Mouse (Mus musculus): ENCODE data around the gene 2010109A12Rik. TPM values are rescaled to one million over a fixed set of nuclear protein-coding genes. Genes with fewer than 3 reads are reported as not detected.

2010109A12Rik gene
- polyA plus RNA-seq, 1 experiment: not detected

DNA sequence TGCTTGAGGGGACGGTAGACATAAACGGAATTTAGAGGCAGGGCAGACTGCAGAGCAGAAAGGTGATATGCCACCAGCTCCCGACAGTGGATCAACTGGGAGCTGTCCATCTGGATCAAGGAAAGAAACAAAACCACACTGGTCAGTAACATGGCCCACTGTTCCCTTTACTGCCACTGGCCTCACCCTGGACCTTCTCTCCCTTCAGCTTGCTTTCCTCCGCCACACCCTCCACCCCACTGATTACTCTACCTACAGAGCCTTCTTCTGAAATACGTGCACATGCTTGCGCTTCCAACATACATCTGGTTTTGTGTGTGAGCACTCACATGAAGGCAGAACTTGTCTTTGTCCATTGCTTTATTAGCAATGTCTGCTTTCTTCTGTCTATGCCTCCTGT lies 23.0 kb upstream of the 2010109A12Rik start:
- Histone ChIP-seq H3K36me3 (ENCODE audit: control insufficient read depth) (peaks cover 87% of the 10 kb centered on the region), H3K9me3 (ENCODE audit: control insufficient read depth, low read length) (no peaks in the 10 kb centered on the region), H3K4me3 (replicated peaks) (no peak overlapping the region), H3K4me1 (ENCODE audit: control insufficient read depth) (no peaks in the 10 kb centered on the region), H3K27me3 (ENCODE audit: control insufficient read depth) (no peaks in the 10 kb centered on the region)
- TF ChIP-seq GATA1 (IDR thresholded peaks at IDR 0.05; ENCODE audit: low read length): no peak
- TF ChIP-seq TAL1 (IDR thresholded peaks at IDR 0.05; ENCODE audit: low read length): no peak

DNA sequence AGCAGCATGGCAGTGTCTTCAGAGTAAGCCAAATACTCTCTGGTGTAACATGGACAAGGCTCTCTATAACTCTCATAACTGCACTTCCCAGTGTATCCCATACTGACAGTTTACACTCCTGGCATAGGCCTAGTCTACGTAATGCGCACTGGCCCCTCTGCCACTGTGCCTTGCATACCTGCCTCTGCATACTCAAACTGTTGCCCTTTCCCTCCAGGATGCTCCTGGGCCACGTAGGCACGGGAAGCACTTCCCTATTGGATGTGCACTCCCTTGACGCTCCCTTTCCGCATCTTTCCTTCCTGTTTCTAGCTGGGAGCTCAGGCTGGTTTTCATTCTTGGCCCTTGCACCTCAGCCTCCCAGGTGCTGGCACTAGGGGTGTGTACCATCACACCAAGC lies 21.8 kb upstream of the 2010109A12Rik start:
- Histone ChIP-seq H3K36me3 (ENCODE audit: control insufficient read depth) (peaks cover 90% of the 10 kb centered on the region), H3K9me3 (ENCODE audit: control insufficient read depth, low read length) (no peaks in the 10 kb centered on the region), H3K4me3 (replicated peaks) (no peak overlapping the region), H3K27me3 (ENCODE audit: control insufficient read depth) (no peaks in the 10 kb centered on the region), H3K4me1 (ENCODE audit: control insufficient read depth) (no peaks in the 10 kb centered on the region)
- TF ChIP-seq TAL1 (IDR thresholded peaks at IDR 0.05; ENCODE audit: low read length): no peak
- no peak for TF ChIP-seq GATA1 (IDR thresholded peaks at IDR 0.05; ENCODE audit: low read length)

DNA sequence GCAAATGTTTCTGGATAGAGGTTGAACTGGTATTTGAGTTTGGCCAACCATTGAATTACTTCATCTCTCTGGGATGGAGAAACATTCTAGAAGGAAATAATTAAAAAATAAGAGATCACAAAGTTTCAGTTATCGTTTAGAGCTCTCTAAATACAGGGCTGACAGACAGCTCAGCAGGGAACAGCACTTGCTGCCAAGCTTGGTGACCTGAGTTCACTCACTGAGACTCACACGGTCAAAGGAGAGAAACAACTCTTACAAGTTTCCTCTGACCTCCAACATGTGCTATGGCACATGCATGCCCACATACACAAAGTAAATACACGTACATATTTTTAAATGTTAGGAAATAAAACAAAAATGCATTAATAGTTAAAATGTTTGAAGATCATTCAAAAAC lies 16.7 kb upstream of the 2010109A12Rik start:
- Histone ChIP-seq H3K27me3 (ENCODE audit: control insufficient read depth) (no peaks in the 10 kb centered on the region), H3K4me1 (ENCODE audit: control insufficient read depth) (no peaks in the 10 kb centered on the region), H3K4me3 (replicated peaks) (no peak overlapping the region), H3K36me3 (ENCODE audit: control insufficient read depth) (peaks cover 81% of the 10 kb centered on the region), H3K9me3 (ENCODE audit: control insufficient read depth, low read length) (no peaks in the 10 kb centered on the region)
- no peak for TF ChIP-seq GATA1 (IDR thresholded peaks at IDR 0.05; ENCODE audit: low read length)
- TF ChIP-seq TAL1 (IDR thresholded peaks at IDR 0.05; ENCODE audit: low read length): no peak

DNA sequence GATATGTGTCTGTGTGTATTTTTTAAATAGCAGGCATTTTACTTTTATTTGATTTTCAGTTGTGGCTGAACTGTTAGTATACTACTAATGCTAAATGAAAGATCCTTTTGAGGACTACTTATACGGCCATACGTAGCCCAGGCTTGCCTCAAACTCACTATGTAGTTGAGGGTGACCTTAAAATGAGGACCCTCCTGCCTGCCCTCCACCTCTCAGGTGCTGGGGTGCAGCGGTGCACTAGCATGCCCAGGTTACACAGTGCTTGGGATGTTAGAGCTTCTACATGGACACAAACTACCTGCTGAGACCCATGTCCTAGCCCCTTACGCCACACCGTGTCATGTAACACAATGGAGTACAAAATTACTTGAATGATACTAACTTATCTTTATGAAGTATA lies 15.9 kb upstream of the 2010109A12Rik start:
- peaks cover 74% of the 10 kb centered on the region for H3K36me3 ChIP-seq (ENCODE audit: control insufficient read depth)
- no peaks in the 10 kb centered on the region for H3K9me3 ChIP-seq (ENCODE audit: control insufficient read depth, low read length)
- H3K27me3 ChIP-seq (ENCODE audit: control insufficient read depth): no peaks in the 10 kb centered on the region
- no peak for TF ChIP-seq GATA1 (IDR thresholded peaks at IDR 0.05; ENCODE audit: low read length)
- TF ChIP-seq TAL1 (IDR thresholded peaks at IDR 0.05; ENCODE audit: low read length): no peak
- H3K4me3 ChIP-seq (replicated peaks): no peak overlapping the region
- no peaks in the 10 kb centered on the region for H3K4me1 ChIP-seq (ENCODE audit: control insufficient read depth)

DNA sequence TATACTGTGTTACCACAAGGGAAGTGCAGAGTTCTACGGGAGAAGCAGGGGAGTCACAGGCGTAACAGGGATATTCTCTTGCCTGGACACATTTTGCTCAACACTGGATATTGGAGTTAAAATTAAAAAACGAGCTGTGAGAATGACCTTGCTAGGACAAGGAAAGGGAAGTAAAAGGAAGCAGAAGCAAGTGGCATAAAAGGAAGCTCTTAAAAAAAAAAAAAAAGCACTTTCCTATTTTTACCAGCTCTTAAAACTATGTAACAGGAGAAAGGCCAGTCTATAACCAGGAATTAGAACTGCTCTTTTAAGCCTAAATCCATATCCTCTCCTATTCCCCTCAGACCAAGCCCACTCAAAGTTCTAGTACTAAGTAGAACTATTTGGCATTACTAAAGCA lies 8.1 kb upstream of the 2010109A12Rik start:
- peaks cover 74% of the 10 kb centered on the region for H3K36me3 ChIP-seq (ENCODE audit: control insufficient read depth)
- no peak overlapping the region for H3K4me3 ChIP-seq (replicated peaks)

DNA sequence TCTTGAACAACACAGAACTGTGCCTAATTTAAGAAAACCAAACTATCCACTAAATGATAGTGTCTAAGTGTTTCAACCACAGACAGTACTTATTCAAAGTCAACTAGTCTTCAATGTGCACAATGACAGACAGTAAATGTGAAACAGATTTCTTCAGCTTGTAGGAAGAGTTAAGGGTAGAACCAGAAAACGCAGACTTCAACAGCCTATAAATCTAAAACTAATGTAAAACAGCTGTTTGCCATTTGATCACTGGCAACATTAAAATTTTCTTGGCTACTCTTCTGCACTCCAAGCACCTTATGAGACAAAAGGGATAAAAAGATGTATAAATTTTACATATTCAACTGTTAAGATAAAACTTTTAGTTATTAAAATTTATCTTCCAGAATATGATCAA lies 5.1 kb upstream of the 2010109A12Rik start:
- H3K36me3 ChIP-seq (ENCODE audit: control insufficient read depth): peaks cover 64% of the 10 kb centered on the region
- TF ChIP-seq TAL1 (IDR thresholded peaks at IDR 0.05; ENCODE audit: low read length) (no peak), GATA1 (IDR thresholded peaks at IDR 0.05; ENCODE audit: low read length) (no peak)

More for the DNA sequence above, 8.1 kb upstream of the 2010109A12Rik start:
- H3K9me3 ChIP-seq (ENCODE audit: control insufficient read depth, low read length): no peaks in the 10 kb centered on the region
- H3K27me3 ChIP-seq (ENCODE audit: control insufficient read depth): no peaks in the 10 kb centered on the region
- H3K4me1 ChIP-seq (ENCODE audit: control insufficient read depth): peaks cover 4% of the 10 kb centered on the region
- TF ChIP-seq GATA1 (IDR thresholded peaks at IDR 0.05; ENCODE audit: low read length) (no peak), TAL1 (IDR thresholded peaks at IDR 0.05; ENCODE audit: low read length) (no peak)

DNA sequence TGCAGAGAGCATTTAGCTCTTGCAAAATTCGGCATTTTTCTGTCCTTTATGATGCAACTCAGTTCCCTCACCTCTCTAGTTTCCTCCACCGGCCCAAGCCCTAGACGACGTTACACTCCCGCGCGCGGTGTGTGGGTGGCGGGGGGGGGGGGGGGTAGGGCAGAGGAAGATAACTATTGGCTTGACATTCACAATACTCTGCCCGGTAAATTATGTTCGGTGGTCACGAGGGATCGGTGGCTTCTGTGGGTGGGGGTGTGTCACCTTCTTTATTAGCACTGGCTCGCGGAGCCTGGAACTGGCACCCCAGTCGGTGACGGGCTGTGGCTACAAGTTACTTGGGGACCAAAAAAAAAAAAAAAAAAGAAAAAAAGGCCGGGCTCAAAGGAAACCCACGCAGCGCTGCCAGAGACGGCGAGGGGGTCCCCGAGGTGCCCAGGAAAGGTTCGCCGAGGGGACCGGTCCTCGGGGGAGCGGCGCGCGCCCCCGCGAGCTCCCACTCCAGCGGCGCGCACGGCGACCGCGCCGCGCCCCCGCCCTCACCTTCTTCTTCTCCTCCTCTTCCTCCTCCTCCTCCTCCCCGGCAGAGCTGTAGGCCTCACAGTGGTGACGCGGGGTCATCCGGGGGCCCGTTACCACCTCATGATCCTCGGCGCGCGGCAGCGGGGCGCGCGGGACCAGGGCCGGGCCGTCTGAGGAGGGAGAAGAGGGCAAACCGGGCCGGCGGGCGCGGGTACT lies 778 bp upstream of the 2010109A12Rik start:
- Histone ChIP-seq H3K27me3 (ENCODE audit: control insufficient read depth) (no peaks in the 10 kb centered on the region), H3K4me1 (ENCODE audit: control insufficient read depth) (peaks cover 29% of the 10 kb centered on the region), H3K4me3 (replicated peaks) (peak overlapping the region; percentile 87), H3K36me3 (ENCODE audit: control insufficient read depth) (peaks cover 24% of the 10 kb centered on the region), H3K9me3 (ENCODE audit: control insufficient read depth, low read length) (no peaks in the 10 kb centered on the region)
- TF ChIP-seq GATA1 (IDR thresholded peaks at IDR 0.05; ENCODE audit: low read length) (no peak), TAL1 (IDR thresholded peaks at IDR 0.05; ENCODE audit: low read length) (no peak)

More for the DNA sequence above, 5.1 kb upstream of the 2010109A12Rik start:
- Histone ChIP-seq H3K4me3 (replicated peaks) (no peak overlapping the region), H3K4me1 (ENCODE audit: control insufficient read depth) (peaks cover 20% of the 10 kb centered on the region), H3K27me3 (ENCODE audit: control insufficient read depth) (no peaks in the 10 kb centered on the region), H3K9me3 (ENCODE audit: control insufficient read depth, low read length) (no peaks in the 10 kb centered on the region)

DNA sequence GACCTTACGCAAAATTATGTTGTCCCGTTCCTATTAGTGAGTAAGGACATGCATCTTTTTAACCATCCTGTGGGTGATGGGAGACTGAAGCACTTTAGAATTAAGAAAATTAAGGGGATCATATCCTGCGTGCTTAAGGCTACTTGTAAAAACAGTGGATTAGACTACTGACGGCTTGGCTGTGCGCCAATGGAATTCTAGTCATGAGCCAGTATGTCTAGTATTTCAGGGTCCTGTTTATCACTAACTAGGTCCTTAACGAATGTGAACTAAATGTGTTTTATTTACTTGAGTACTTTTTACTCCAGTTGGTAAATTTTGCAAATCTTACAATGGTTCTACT lies 659 bp downstream of the 2010109A12Rik start:
- Histone ChIP-seq H3K27me3 (ENCODE audit: control insufficient read depth) (no peaks in the 10 kb centered on the region), H3K36me3 (ENCODE audit: control insufficient read depth) (peaks cover 10% of the 10 kb centered on the region), H3K4me3 (replicated peaks) (peak overlapping the region; percentile 87), H3K4me1 (ENCODE audit: control insufficient read depth) (peaks cover 29% of the 10 kb centered on the region), H3K9me3 (ENCODE audit: control insufficient read depth, low read length) (no peaks in the 10 kb centered on the region)
- TF ChIP-seq GATA1 (IDR thresholded peaks at IDR 0.05; ENCODE audit: low read length): no peak
- TF ChIP-seq TAL1 (IDR thresholded peaks at IDR 0.05; ENCODE audit: low read length): no peak

DNA sequence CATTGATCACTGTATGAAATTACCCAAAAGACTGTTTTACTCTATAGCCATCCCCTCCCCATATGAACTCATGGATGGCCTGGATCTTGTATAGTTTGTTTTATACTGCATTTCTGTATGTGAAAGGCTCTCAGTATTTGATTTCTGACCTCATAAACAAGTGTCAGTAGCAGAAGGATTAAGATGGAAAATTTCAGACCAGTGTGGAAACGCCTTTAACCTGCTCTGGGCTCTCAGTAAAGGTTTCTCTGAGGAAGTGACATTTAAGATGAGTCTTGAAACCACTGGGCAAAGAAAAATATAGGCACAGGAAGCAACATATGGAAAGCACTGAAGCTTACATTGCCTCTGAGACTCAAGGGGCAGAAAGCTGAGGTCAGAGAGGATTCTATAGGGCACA lies 1.2 kb downstream of the 2010109A12Rik start:
- no peaks in the 10 kb centered on the region for H3K9me3 ChIP-seq (ENCODE audit: control insufficient read depth, low read length)
- H3K4me3 ChIP-seq (replicated peaks): peak overlapping the region; percentile 87
- H3K27me3 ChIP-seq (ENCODE audit: control insufficient read depth): no peaks in the 10 kb centered on the region
- no peak for TF ChIP-seq GATA1 (IDR thresholded peaks at IDR 0.05; ENCODE audit: low read length)
- TF ChIP-seq TAL1 (IDR thresholded peaks at IDR 0.05; ENCODE audit: low read length): no peak
- peaks cover 29% of the 10 kb centered on the region for H3K4me1 ChIP-seq (ENCODE audit: control insufficient read depth)
- peaks cover 5% of the 10 kb centered on the region for H3K36me3 ChIP-seq (ENCODE audit: control insufficient read depth)

DNA sequence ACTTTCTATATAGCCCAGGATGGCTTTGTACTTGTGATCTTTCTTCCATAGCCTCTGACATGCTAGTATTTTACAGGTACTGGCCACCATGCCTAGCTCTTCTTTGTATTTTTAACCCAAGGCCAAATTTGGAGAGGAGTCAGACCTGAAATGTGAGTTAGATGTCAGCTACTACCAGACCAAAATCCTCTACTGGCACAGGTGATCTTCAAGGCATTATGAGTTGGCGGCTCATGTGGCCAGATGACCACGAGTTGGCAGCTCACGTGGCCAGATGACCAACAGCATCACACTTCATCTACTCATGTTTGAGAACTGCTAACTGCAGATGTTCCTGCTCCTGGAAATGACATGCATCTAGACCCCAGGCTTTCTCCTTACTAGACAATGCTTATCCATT lies 12.1 kb downstream of the 2010109A12Rik start:
- Histone ChIP-seq H3K27me3 (ENCODE audit: control insufficient read depth) (peaks cover 12% of the 10 kb centered on the region), H3K9me3 (ENCODE audit: control insufficient read depth, low read length) (no peaks in the 10 kb centered on the region), H3K4me3 (replicated peaks) (no peak overlapping the region), H3K4me1 (ENCODE audit: control insufficient read depth) (no peaks in the 10 kb centered on the region), H3K36me3 (ENCODE audit: control insufficient read depth) (no peaks in the 10 kb centered on the region)
- no peak for TF ChIP-seq TAL1 (IDR thresholded peaks at IDR 0.05; ENCODE audit: low read length)
- no peak for TF ChIP-seq GATA1 (IDR thresholded peaks at IDR 0.05; ENCODE audit: low read length)
